Mouse (Mus musculus): ENCODE measurements at regions not wholly inside any gene's neighbourhood (a gene's known extent, or its start where the extent isn't known, plus 50 kb on each side); places are given as distances from the start of the nearest gene placed in this dataset.

DNA sequence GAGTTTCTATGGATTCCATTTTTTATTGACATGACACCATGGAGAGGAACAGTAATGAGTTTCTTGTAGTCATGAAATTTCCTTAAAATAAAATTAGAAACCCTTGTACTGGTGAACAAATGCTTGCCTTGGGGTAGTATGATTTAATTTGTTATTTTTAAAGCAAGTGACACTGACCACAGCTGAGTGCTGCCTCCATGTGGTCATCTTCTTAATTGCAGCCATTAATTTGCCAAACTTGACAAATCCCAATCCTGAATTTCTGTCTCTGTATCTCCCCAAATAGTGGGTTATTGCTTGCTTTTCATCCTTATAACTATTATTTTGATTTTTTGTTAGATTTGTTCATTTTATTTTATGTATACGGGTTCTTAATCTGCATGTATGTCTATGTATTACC, 59.7 kb upstream of the Unc13c start:
- TF ChIP-seq CTCF (IDR thresholded peaks at IDR 0.05; ENCODE audit: borderline replicate concordance, insufficient read depth, low read depth, low read length) (no peak), POLR2A (IDR thresholded peaks at IDR 0.05; ENCODE audit: borderline replicate concordance, insufficient read depth, low read length) (no peak)

Measured in cerebellum, adult 2 months (tissue).